Mouse (Mus musculus) mature B cell (primary cell): ENCODE measurements around the gene Sgms2.

Source experiments
- in situ Hi-C: fragments of 300-500 bp; cut with MboI; formaldehyde crosslinking; loops from 2 replicates; pipeline ENCODE4 v1.14.3; 2019

The Sgms2 gene

DNA sequence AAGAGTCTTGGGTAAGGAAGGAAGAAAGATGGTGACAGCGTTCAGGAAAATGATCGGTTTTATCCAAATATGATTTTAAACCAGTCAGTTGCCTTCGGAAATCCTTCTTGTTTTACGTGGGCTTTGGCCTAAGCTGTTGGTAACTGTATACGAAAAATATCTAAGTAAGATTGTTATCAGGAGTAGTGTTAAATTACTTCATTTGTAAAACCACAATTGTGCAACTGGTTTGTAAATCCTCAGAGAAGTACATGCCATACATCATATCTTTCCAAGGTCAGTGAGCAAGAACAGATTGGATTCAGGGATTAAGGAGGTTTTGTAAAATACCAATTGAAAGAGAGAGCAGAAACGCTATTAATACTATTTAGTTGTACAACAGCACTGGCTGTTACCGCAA lies 185.0 kb downstream of the Sgms2 start:
- in situ Hi-C loops: no loop called here

DNA sequence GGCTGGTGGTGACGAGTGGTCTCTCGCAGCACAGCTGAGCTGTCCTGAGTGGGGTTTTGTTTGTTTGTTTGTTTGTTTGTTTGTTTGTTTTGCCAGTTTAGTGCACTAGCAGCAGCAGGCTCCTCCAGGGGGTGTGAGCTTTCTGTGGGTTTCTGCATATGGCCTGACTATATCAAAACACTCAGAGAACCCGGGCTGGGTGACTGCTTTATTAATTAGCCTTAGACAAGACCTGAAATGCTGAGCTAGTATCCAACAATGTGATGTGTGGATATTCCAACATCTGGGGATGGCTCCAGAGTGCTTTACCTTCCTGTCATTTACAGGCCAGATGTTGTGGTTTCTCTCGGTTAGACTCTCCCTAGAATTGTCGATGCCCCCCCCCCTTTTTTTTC lies 187.9 kb downstream of the Sgms2 start:
- in situ Hi-C loops: no loop called here

DNA sequence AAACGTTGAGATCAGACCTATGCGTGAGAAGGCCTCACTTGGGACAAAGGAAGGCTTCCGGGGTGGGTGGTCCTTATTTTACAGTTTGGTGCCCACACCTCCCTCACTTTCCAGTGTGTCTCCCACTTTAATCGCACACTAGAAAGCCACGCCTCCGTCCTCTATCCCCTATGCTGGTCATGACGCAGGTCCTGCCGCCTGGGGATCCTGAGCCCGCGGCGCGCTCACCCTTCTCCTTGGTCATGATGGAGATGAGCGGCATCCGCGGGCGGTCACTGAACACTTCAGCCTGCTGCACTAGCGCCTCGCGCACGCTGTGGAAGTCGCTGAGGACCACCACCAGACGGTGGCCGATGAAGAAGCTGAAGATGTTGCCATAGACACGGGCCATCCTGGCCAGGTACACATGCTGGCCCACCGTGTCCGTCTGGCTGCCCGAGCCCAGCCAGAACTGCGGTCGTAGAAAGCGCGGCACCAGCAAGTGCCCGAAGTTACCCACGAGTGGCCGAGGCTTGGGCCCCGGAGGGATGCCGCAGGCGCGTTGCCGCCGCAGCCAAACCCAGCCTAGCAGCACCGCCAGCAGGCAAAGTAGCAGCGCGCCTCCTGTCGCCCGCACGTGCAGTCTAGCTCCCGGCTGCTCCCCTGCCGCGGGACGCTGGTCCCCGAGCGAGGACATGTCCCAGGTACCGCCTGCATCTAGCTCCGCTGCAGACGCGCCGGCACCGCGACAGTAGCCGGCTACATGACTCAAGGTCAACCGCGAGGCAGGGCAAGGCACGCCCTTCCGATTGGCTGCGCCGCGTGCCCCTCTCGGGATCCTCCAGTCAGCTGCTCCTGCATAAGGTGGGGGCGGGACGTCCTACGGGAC lies 188.5 kb downstream of the Sgms2 start, which contains the start of gene Cyp2u1:
Gene Cyp2u1 (minus strand): TSS at position 776 of the 868 bp plus-strand sequence.
- in situ Hi-C loops: no loop called here

DNA sequence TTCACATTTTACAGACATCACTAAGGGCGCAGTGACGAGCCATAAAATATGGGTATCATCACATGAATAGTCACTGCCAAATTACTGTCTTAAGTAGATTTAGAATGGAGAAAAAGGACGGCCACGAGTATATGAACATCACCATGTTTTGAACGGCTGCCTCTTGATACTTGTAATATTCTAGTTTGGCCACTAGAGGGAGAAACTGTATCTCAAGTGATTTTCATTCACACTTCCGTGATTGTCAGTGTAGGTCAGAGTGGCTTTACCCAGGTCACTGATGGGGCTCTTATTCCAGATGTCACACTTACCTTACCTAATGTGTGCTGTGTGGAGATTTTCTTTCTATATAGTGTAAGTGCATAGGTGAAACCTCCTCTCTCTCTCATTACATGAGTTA lies 191.3 kb downstream of the Sgms2 start:
- in situ Hi-C loops: no loop called here

DNA sequence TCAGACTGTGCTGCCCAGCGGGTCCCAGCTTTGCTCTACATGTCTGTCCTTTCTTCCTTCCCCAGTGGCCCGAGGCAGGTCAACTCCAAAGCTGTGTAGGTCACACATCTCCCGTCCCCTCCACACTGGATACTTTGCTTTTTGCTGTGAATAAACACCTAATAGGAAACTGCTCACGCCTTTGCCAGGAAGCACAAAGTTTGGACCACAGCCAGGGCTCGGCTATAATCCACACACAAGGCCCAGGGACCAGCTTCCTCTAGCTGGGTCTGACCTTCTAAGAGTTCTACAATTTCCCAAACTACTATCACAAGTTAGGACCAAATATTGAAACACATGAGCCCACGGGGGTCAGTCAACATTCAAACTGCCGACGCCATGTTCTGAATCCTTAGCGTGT lies 192.1 kb downstream of the Sgms2 start:
- in situ Hi-C loops: no loop called here

DNA sequence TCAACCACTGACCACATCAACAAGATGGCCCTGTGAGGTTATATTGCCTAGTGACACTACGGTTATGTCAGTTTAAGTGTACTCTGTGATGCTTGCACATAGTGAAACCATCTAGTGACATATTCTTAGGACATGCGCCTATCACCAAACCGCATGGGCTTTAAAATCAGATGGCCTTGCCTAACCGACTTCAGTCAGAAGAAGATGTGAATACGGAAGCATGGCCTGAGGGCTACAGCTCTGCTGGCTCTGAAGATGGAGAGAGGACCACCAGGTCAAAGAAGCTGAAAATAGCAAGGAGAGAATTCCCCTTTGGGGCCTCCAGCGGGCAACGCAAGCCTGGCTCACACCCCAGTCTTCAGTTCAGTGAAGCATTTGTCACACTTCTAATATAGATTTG lies 194.3 kb downstream of the Sgms2 start:
- in situ Hi-C loops: no loop called here

DNA sequence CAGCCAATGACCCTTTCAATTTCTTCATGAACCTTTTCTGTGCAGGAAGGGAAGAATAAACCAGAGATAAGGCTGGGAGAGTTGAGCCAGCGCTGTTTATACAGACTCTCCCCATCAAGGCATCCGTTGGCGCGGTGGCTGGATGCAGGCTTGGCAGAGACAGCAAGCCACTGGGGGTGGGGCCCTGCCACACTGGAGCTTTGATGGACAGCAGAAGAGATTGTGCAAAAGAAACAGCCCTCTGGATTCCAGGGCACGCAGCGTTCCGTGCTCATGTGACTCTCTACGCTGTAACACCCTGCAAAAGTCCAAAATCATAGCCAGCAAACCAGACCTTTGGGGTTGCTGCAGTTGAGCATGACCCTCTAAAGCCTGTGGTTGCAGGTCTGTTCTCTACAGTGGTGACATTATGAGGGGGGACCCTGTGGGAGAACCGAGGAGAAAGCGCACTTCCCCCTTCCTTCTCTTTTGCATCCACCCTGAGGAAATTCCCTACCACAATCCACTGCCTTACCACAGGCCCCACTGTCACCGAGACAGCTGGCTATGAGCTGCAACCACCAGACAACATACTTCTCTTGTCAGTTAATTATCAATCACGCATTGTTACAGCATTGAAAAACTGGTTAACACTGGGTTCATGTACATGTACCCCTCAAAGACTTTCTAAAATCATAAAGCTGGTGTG lies 195.6 kb downstream of the Sgms2 start:
- in situ Hi-C loops: no loop called here

DNA sequence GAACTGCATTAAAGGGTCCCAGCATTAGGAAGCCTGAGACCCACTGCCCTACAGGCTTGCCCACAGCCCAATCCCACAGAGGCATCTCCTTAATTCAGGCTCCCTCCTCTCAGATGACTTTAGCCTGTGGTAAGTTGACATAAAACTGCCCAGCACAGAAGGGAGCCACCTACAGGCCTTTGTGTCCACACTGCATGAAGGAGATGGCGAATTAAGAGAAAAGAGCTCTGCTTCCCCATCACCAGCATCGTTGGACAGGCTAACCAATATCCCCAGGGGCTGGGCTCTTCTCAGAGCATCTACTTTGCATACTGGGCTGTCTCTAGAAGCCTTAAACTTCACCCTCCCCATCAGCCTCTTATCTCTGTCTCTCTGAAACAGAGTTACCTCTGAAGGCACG lies 196.7 kb downstream of the Sgms2 start:
- in situ Hi-C loops: no loop called here

DNA sequence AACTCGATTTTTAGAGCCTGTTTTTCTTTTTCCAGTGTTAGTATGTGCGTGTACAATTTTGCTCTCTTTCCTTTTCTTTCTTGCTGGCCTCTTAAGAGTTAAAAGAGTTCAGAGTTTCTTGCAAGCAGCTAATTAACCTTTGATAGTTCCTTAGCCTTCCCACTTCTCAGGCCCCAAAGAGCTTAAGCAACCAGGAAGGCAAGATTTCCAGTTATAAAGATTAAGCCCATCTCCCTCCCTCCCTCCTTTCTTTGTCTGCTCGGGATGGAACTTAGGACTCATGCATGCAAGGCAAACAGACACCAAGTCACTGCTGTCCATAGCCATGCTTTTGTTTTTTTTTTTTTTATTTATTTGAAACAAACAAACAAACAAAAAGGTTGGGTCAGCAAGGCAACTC lies 198.3 kb downstream of the Sgms2 start:
- in situ Hi-C loops: no loop called here

DNA sequence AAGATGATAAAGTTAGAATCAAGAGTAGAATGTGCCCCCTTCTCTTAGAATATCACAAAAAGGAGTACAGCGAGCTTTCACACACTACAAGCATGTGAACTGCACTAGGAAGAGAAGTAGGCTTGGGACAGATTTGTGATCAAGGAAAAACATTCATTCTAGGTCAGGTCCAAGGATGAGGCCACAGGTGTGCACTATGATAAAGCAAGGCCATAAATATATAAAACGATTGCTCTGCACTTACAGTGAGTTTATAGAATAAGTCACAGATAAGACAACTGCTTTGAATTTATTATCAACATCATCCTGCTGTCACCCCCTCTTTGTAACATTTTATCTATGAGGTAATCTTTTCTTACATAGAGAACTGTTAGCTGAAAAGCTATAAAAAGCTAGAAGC lies 198.9 kb downstream of the Sgms2 start:
- in situ Hi-C loops: no loop called here

DNA sequence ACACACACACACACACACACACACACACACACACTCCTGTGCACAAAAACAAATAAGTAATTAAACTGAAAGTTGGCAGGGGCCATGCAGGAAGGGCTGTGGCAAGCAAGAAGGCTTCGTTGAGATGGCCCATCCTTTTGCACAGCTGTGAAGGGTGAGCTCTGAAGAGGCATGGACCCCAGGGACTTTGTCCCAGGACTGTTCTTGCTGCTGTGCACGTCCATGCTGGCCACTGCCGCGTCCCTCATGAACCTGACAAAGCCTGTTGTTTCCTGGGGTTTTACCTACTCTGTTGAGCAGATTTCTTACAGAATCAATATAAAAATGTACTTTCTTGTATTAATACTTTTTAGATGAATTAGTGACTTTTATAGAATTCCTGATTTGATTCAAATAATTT lies 199.3 kb downstream of the Sgms2 start:
- in situ Hi-C loops: no loop called here

DNA sequence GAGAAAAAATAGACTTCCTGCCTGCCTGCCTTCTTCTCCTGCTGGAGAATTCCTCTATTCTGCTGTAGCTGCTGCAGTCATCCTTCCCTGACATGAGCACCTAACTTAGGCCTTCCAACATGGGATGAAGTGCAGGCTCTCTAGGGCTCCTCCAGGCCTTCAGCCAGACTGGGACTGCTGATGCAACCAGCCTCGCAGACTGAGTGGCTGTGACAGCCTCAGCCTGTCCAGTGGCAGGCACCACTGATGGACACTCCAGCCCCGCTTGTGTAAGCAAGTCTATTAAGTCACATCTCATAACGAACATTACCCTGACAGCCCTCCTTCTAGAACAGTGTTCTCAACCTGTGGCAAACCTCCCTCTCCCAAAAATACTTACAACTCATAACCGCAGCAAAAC lies 217.1 kb downstream of the Sgms2 start:
- in situ Hi-C loops: no loop called here

DNA sequence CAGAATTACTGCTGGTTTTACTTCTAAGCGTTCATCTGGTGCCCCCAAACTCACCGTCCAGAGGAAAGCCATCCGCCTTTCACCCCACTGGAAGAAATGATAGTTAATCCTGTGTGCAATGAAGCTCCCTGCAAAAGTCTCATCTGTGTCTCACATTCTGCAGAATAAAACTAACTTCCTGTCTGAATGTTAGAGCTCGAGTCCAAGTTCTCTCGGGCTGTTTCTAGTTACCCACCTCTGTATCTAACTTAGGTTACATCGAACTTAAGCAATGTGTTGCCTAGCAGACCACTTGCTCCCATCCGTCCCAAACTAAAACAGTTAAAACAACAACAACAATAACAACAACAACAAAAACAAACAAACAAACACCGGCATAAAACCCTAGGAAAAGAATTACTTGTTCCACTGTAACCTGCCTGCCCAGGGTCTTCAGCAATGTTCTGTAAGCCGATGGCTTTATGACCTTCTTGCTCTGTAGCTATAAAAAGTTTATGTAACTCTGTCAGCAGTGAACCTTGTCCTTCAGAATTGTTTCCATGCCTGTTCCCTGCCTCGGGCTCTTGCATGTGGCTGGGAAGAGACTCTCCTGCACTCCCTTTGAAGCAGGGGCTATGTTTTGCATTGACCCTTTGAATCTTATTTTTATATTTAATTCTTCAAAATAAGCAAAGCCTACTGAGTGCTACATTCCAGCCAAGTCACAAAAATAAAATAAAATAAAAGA lies 218.7 kb downstream of the Sgms2 start:
- in situ Hi-C loops: no loop called here

DNA sequence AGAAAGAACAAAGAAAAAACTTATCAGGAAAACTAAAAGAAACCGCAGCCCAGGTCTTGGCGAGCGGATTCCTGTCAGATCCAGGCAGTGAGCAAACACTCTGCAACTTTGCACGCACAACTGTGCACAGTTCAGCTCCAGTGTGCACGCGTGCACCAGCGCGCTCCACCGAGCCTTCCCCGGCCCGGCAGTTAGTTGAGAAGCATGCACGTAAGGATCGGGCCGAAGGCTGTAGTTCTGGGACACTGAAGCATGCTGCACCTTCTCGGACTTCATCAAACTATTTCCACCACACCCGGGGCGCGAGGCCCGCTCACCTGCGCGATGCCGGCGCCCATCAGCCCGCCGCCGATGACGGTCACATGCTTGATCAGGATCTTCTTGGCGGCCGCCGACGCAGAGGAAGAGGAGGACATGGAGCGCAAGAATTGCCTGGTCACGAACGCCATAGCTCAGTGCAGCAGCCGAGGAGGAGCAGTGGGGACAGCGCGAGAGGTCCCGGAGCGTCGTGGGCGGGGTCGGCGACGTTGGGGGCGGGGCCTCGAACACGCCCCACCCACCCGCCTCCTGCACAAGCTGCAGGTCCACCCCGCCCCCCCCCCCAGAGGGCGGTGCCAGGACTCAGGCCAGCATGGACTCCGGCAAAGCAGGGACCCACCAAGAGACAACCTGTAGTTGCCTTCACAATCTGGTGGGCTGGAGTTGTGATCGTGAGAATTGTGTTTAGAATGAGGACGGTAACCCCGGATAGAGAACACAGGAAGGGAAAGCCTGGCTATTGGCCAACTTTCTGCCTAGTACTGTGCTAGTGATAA lies 219.4 kb downstream of the Sgms2 start, which contains the start of gene Hadh:
Gene Hadh (minus strand): TSS at position 543 of the 815 bp plus-strand sequence.
- in situ Hi-C loops: no loop called here

DNA sequence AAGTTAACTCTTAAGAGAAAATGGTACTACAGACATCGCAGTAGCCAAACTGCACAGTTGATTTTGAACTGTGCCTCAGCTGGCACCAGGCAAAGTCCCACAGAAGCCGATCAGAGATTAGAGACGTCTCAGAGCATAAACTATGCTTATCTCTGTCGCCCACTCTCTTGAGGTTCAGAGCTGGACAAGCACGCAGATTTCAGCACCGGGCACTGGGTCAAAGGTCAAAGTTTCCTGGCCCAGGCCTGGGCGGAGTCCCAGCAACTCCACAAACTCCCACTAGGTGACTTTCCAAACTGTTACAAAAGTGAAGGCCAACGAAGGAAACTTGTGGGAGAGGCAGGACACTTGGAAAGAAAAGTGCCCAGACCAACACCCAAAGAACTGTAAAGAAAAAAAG lies 220.1 kb downstream of the Sgms2 start:
- in situ Hi-C loops: no loop called here

DNA sequence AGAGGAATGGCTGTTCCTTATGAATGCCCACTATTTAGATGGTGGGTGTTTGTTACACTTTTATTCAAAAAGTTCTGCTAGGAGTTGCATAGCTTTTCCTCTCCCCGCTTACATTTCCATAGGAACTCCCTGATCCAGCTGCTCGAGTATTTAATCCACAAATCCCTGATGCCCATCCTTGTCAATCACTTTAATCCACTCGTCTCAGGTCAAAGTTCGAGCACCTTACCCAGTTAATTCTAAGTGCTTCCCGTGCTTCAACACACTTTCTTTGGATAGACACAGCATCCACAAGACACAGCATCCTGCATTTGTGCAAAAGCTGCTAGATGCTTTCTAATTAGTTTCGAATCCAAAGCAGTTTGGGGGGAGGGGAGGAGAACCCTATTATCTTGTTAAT lies 220.8 kb downstream of the Sgms2 start:
- in situ Hi-C loops: no loop called here
